ENCODE assay signal across 8 mouse cellular contexts in genomic region chr8:105325641-105326093, GRCm38 (mm10). TPM values are rescaled to one million over a fixed set of nuclear protein-coding genes. Genes with fewer than 3 reads are reported as not detected.
DNase-seq lines count a peak whose midpoint lies in the region; ATAC-seq and TF ChIP-seq lines count a peak whose summit lies in the region.

No protein-coding gene starts in this region.

- intact Hi-C loops in heart, postnatal 25 days (cut with DNase I), result loop anchor here (2.0 kb wide), 1 partner anchor 27 kb away; no protein-coding TSS in a partner anchor

- H3K9me3 ChIP-seq in heart, embryonic 16.5 days (replicated peaks; ENCODE audit: control insufficient read depth, low read length), result no peaks in the 10 kb centered on the region
- no peaks in the 10 kb centered on the region for H3K9me3 ChIP-seq in E14TG2a.4 (ENCODE audit: low read length)
- H3K9me3 ChIP-seq in embryonic facial prominence, embryonic 14.5 days (ENCODE audit: control insufficient read depth, low read length), result no peaks in the 10 kb centered on the region
- no peaks in the 10 kb centered on the region for H3K9me3 ChIP-seq in limb, embryonic 12.5 days

- peak overlapping the region; percentile 97 for H3K9ac ChIP-seq in heart, embryonic 16.5 days (ENCODE audit: low read length)
- peak overlapping the region; percentile 77 for H3K9ac ChIP-seq in embryonic facial prominence, embryonic 14.5 days (ENCODE audit: low read depth, low read length)
- H3K9ac ChIP-seq in limb, embryonic 12.5 days (replicated peaks), result peak overlapping the region; percentile 82

- peaks cover 32% of the 10 kb centered on the region for H3K36me3 ChIP-seq in heart, embryonic 16.5 days (ENCODE audit: control insufficient read depth, insufficient read depth)
- H3K36me3 ChIP-seq in E14TG2a.4 (ENCODE audit: insufficient read depth, low read length), result peaks cover 59% of the 10 kb centered on the region
- H3K36me3 ChIP-seq in embryonic facial prominence, embryonic 14.5 days (ENCODE audit: control insufficient read depth, insufficient read depth, low read length), result peaks cover 51% of the 10 kb centered on the region
- peaks cover 46% of the 10 kb centered on the region for H3K36me3 ChIP-seq in limb, embryonic 12.5 days

- no peak for DNase-seq in heart, postnatal 25 days (ENCODE audit: low spot score)
- no peak for DNase-seq in embryonic facial prominence, embryonic 14.5 days (ENCODE audit: low spot score)
- DNase-seq in spleen, postnatal 4 days (ENCODE audit: low spot score in 2 of 2), result no peak

- no peak for TF ChIP-seq POLR2A in olfactory bulb, adult 2 months (IDR thresholded peaks at IDR 0.05; ENCODE audit: insufficient read depth, low read depth, low read length)

- H3K4me2 ChIP-seq in heart, embryonic 16.5 days (ENCODE audit: low read depth, low read length), result peak overlapping the region; percentile 96
- peak overlapping the region; percentile 63 for H3K4me2 ChIP-seq in embryonic facial prominence, embryonic 14.5 days (ENCODE audit: low read depth, low read length)
- H3K4me2 ChIP-seq in limb, embryonic 12.5 days, result peak overlapping the region; percentile 76

- WGBS in heart, embryonic 16.5 days, result under 1% methylated on average over 12 of the region's 12 CpGs
- WGBS in embryonic facial prominence, embryonic 14.5 days, result under 1% methylated on average over 10 of the region's 12 CpGs
- under 1% methylated on average over 12 of the region's 12 CpGs for WGBS in limb, embryonic 12.5 days
- under 1% methylated on average over 12 of the region's 12 CpGs for WGBS in olfactory bulb, adult 2 months

- peaks cover 17% of the 10 kb centered on the region for H3K4me1 ChIP-seq in heart, embryonic 16.5 days (ENCODE audit: control insufficient read depth, insufficient read depth, low read length)
- peaks cover 50% of the 10 kb centered on the region for H3K4me1 ChIP-seq in E14TG2a.4 (replicated peaks; ENCODE audit: low read depth, low read length)
- peaks cover 3% of the 10 kb centered on the region; the same call in 1 of the 2 replicates for H3K4me1 ChIP-seq in embryonic facial prominence, embryonic 14.5 days (ENCODE audit: control insufficient read depth, insufficient read depth, low read length)
- peaks cover 19% of the 10 kb centered on the region for H3K4me1 ChIP-seq in limb, embryonic 12.5 days (replicated peaks)
- peaks cover 9% of the 10 kb centered on the region for H3K4me1 ChIP-seq in olfactory bulb, adult 2 months (ENCODE audit: control insufficient read depth, insufficient read depth, low read length)

- H3K27me3 ChIP-seq in heart, embryonic 16.5 days (ENCODE audit: control insufficient read depth, insufficient read depth, low read length), result no peaks in the 10 kb centered on the region
- no peaks in the 10 kb centered on the region for H3K27me3 ChIP-seq in E14TG2a.4 (ENCODE audit: insufficient read depth, low read length)
- no peaks in the 10 kb centered on the region for H3K27me3 ChIP-seq in embryonic facial prominence, embryonic 14.5 days (replicated peaks; ENCODE audit: control insufficient read depth, insufficient read depth, low read length)
- no peaks in the 10 kb centered on the region for H3K27me3 ChIP-seq in limb, embryonic 12.5 days

- no peak for ATAC-seq in heart, embryonic 16.5 days (replicated peaks; ENCODE audit: extremely low read depth, insufficient read depth, low FRiP score)
- ATAC-seq in embryonic facial prominence, embryonic 14.5 days (ENCODE audit: low read depth), result peak; percentile 28
- ATAC-seq in limb, embryonic 12.5 days (ENCODE audit: insufficient number of reproducible peaks, insufficient read depth, low FRiP score, low TSS enrichment, low read depth), result peak; percentile 58
- ATAC-seq in megakaryocyte progenitor cell, adult 5-6 weeks (replicated peaks; ENCODE audit: poor library complexity), result no peak; the same call in 1 of the 2 replicates

- H3K27ac ChIP-seq in heart, embryonic 16.5 days (ENCODE audit: low read length), result peak overlapping the region; percentile 86
- H3K27ac ChIP-seq in embryonic facial prominence, embryonic 14.5 days (replicated peaks; ENCODE audit: low read depth, low read length), result peak overlapping the region; percentile 54; the same call in 1 of the 2 replicates
- peak overlapping the region; percentile 73; the same call in 1 of the 2 replicates for H3K27ac ChIP-seq in limb, embryonic 12.5 days
- peak overlapping the region; percentile 57 for H3K27ac ChIP-seq in olfactory bulb, adult 2 months (ENCODE audit: insufficient read depth, low read depth, low read length)

- no peak for TF ChIP-seq CTCF in E14TG2a.4 (conservative IDR thresholded peaks at IDR 0.05; ENCODE audit: low read length)
- TF ChIP-seq CTCF in olfactory bulb, adult 2 months (IDR thresholded peaks at IDR 0.05; ENCODE audit: insufficient read depth, low read depth, low read length), result no peak

- H3K4me3 ChIP-seq in heart, embryonic 16.5 days (ENCODE audit: low read length), result peak overlapping the region; percentile 96
- peak overlapping the region; percentile 96 for H3K4me3 ChIP-seq in E14TG2a.4 (replicated peaks; ENCODE audit: low read length)
- H3K4me3 ChIP-seq in embryonic facial prominence, embryonic 14.5 days (ENCODE audit: low read depth, low read length), result peak overlapping the region; percentile 60
- H3K4me3 ChIP-seq in limb, embryonic 12.5 days (replicated peaks), result peak overlapping the region; percentile 75
- H3K4me3 ChIP-seq in olfactory bulb, adult 2 months (ENCODE audit: insufficient read depth, low read depth, low read length), result peak overlapping the region; percentile 82

RNA-seq across cellular contexts. Expression of gene Lrrc29, which starts 0.4 kb away (rescaled TPM):
- polyA plus RNA-seq in heart, embryonic 16.5 days (2015; fragmentation: Nextera tagmentation; extraction: Ambion mirVana), result 0.80 and 0.84 TPM in 2 replicates
- 1 to 10 TPM; 1.3 to 1.9 TPM for total RNA-seq in heart, postnatal 25 days (2021)
- polyA plus RNA-seq in embryonic facial prominence, embryonic 14.5 days (2014; fragmentation: Nextera tagmentation; extraction: Ambion mirVana), result 1.4 and 2.4 TPM in 2 replicates
- polyA plus RNA-seq in limb, embryonic 12.5 days (2016; fragmentation: Nextera tagmentation; extraction: Ambion mirVana), result 1.5 TPM in 2 replicates
- polyA plus RNA-seq in olfactory bulb, adult 2 months (2012; ENCODE audit: insufficient read depth, insufficient read length, low replicate concordance, missing spikeins), result not detected in 2 replicates
- 1.2 and 2.0 TPM in 2 replicates for total RNA-seq in megakaryocyte progenitor cell, adult 5-6 weeks (2015)
- 1.3 and 2.9 TPM in 2 replicates for total RNA-seq in megakaryocyte progenitor cell, adult 5-6 weeks (2017)

RNA-seq across cellular contexts. Expression of gene Tmem208, which starts 0.5 kb away (rescaled TPM):
- polyA plus RNA-seq in heart, embryonic 16.5 days (2015; fragmentation: Nextera tagmentation; extraction: Ambion mirVana), result 82.1 and 84.2 TPM in 2 replicates
- total RNA-seq in heart, postnatal 25 days (2021), result 10 to 100 TPM; 23.4 to 25.3 TPM
- 112 and 132 TPM in 2 replicates for polyA plus RNA-seq in embryonic facial prominence, embryonic 14.5 days (2014; fragmentation: Nextera tagmentation; extraction: Ambion mirVana)
- polyA plus RNA-seq in limb, embryonic 12.5 days (2016; fragmentation: Nextera tagmentation; extraction: Ambion mirVana), result 95.6 and 109 TPM in 2 replicates
- not detected in 2 replicates for polyA plus RNA-seq in olfactory bulb, adult 2 months (2012; ENCODE audit: insufficient read depth, insufficient read length, low replicate concordance, missing spikeins)
- total RNA-seq in megakaryocyte progenitor cell, adult 5-6 weeks (2015), result 70.7 and 84.0 TPM in 2 replicates
- 41.0 and 50.3 TPM in 2 replicates for total RNA-seq in megakaryocyte progenitor cell, adult 5-6 weeks (2017)

RNA-seq across cellular contexts. Expression of gene Elmo3, which starts 20.3 kb away (rescaled TPM):
- polyA plus RNA-seq in heart, embryonic 16.5 days (2015; fragmentation: Nextera tagmentation; extraction: Ambion mirVana), result 4.1 and 5.1 TPM in 2 replicates
- total RNA-seq in heart, postnatal 25 days (2021), result under 1 TPM; 0.81 to 0.91 TPM
- polyA plus RNA-seq in embryonic facial prominence, embryonic 14.5 days (2014; fragmentation: Nextera tagmentation; extraction: Ambion mirVana), result 5.1 and 7.4 TPM in 2 replicates
- 4.3 and 4.4 TPM in 2 replicates for polyA plus RNA-seq in limb, embryonic 12.5 days (2016; fragmentation: Nextera tagmentation; extraction: Ambion mirVana)
- polyA plus RNA-seq in olfactory bulb, adult 2 months (2012; ENCODE audit: insufficient read depth, insufficient read length, low replicate concordance, missing spikeins), result not detected in 2 replicates
- total RNA-seq in megakaryocyte progenitor cell, adult 5-6 weeks (2015), result 0.49 and 0.71 TPM in 2 replicates
- 0.33 and 0.88 TPM in 2 replicates for total RNA-seq in megakaryocyte progenitor cell, adult 5-6 weeks (2017)

RNA-seq across cellular contexts. Expression of gene Fhod1, which starts 22.1 kb away (rescaled TPM):
- 1.1 and 2.3 TPM in 2 replicates for polyA plus RNA-seq in heart, embryonic 16.5 days (2015; fragmentation: Nextera tagmentation; extraction: Ambion mirVana)
- total RNA-seq in heart, postnatal 25 days (2021), result 1 to 10 TPM; 6.1 to 7.2 TPM
- polyA plus RNA-seq in embryonic facial prominence, embryonic 14.5 days (2014; fragmentation: Nextera tagmentation; extraction: Ambion mirVana), result 2.4 and 2.7 TPM in 2 replicates
- 1.6 and 2.3 TPM in 2 replicates for polyA plus RNA-seq in limb, embryonic 12.5 days (2016; fragmentation: Nextera tagmentation; extraction: Ambion mirVana)
- polyA plus RNA-seq in olfactory bulb, adult 2 months (2012; ENCODE audit: insufficient read depth, insufficient read length, low replicate concordance, missing spikeins), result not detected in 2 replicates
- 5.0 and 6.2 TPM in 2 replicates for total RNA-seq in megakaryocyte progenitor cell, adult 5-6 weeks (2015)
- 2.3 and 2.9 TPM in 2 replicates for total RNA-seq in megakaryocyte progenitor cell, adult 5-6 weeks (2017)

RNA-seq across cellular contexts. Expression of gene Slc9a5, which starts 23.0 kb away (rescaled TPM):
- 1.1 and 1.4 TPM in 2 replicates for polyA plus RNA-seq in heart, embryonic 16.5 days (2015; fragmentation: Nextera tagmentation; extraction: Ambion mirVana)
- total RNA-seq in heart, postnatal 25 days (2021), result under 1 TPM; 0.29 to 0.56 TPM
- 3.0 and 3.3 TPM in 2 replicates for polyA plus RNA-seq in embryonic facial prominence, embryonic 14.5 days (2014; fragmentation: Nextera tagmentation; extraction: Ambion mirVana)
- polyA plus RNA-seq in limb, embryonic 12.5 days (2016; fragmentation: Nextera tagmentation; extraction: Ambion mirVana), result 7.0 and 7.6 TPM in 2 replicates
- polyA plus RNA-seq in olfactory bulb, adult 2 months (2012; ENCODE audit: insufficient read depth, insufficient read length, low replicate concordance, missing spikeins), result not detected in 2 replicates
- total RNA-seq in megakaryocyte progenitor cell, adult 5-6 weeks (2015), result 0.54 and 0.79 TPM in 2 replicates
- total RNA-seq in megakaryocyte progenitor cell, adult 5-6 weeks (2017), result under 0.01 and 0.61 TPM in 2 replicates

Comparison
In these comparisons a context has a peak if more than half of its experiments do, and no peak if none do; other contexts are left out.
1. ATAC-seq: peak in embryonic facial prominence, embryonic 14.5 days (single experiment) and limb, embryonic 12.5 days (single experiment); none in heart, embryonic 16.5 days (single experiment) and megakaryocyte progenitor cell, adult 5-6 weeks (single experiment).
2. RNA of gene Tmem208, which starts 0.5 kb away (polyA plus RNA-seq): 112 to 132 TPM in embryonic facial prominence, embryonic 14.5 days, 95.6 to 109 TPM in limb, embryonic 12.5 days and 82.1 to 84.2 TPM in heart, embryonic 16.5 days; not detected in olfactory bulb, adult 2 months; every median in the first group is over 10 times any median in the second.
3. Peak in every context shown above with its lines, with median percentiles within 50 percentile points of each other: H3K27ac ChIP-seq, H3K4me2 ChIP-seq, H3K4me3 ChIP-seq and H3K9ac ChIP-seq.